Mouse (Mus musculus) embryo, embryonic 11.5 days (tissue): Measurements from ENCODE around the gene Glra4.

Experiments
- DNase-seq: peaks from one replicate; pipeline ENCODE4 v3.0.0-alpha.2; 2012; ENCODE audit warnings: low read depth, low spot score

Gene Glra4

DNA sequence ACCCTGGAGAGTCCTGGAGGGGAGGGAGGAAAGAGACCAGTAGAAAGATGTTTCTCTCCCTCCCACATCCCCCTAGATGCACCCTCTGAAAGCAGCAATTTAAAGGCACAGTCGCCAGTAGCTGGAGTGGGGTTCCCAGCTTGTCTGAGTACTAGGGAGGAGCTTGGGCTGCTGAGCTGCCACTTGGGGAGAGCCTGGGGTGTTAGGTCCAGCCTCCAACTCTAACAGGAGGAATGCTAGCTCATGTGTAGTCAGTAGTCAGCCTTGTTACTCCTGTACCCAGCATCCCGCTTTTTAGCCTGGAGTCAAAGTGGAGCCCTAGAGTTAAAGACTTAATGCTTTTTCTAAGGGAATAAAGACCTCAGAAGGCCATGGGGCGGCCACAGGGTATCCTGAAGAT is at the start of gene Glra4:
TSS of gene Glra4 (minus strand) at position 101 of the 400 bp plus-strand sequence.
- no peak for DNase-seq

DNA sequence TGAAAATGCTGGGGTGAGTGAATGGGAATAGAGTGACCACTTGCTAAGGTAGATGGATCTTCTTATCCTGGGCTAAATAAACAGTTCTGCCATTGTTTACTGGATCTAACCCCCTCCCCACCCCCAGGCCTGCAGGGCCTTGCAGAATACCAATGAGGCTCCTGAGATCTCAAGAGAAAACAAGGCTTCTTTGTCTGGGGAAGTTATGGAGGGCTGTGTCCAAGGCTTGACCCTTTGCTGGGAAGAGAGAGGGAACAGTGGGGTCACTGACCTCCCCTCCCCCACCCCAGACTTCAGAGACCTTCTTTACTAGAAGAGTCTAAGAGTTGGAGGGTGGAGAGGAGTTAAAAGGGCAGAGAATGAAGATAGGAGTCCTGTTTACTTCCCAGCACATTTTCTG is 48.7 kb upstream of the Glra4 start:
- DNase-seq = no peak

DNA sequence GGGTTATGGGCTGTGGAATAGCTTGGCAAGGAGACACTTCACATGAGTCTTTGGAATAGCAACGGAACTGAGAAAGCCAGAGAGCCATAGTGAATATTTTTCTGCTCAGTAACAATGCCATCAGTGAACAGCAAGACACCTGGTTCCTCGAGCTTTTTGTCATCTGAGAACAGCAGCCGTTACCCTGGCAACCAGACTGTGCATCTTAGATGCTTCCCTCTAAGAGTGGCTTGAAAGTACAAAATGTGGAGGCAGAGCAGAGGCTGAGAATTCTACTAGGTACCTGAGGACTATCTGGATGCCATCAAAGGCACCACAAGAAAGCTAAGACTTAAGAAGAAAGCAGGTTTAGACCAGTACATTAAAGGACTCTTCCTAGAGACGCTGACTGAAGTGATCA is 45.1 kb upstream of the Glra4 start:
- no peak for DNase-seq

DNA sequence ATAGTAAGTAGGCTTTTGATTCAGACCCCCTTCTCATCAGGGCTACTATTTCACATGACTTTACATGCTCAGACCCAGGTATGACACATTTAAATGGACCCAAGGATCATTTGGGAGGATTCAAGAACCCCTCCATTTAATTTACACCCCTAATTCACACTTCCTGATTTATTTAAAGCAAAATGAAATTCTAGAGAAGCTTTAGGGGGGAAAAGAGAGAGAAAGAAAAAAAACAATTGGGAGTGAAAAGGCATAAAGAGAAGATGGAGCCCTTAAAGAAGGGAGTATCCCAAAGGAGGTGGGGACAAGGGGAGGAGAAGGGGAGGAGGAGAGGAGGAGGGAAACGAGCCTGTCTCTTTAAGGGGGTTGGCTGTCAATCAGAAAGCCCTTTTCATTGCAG is 42.4 kb upstream of the Glra4 start, which contains the start of gene Plp1:
TSS of gene Plp1 (plus strand) at position 301 of the 400 bp plus-strand sequence.
- DNase-seq = no peak

DNA sequence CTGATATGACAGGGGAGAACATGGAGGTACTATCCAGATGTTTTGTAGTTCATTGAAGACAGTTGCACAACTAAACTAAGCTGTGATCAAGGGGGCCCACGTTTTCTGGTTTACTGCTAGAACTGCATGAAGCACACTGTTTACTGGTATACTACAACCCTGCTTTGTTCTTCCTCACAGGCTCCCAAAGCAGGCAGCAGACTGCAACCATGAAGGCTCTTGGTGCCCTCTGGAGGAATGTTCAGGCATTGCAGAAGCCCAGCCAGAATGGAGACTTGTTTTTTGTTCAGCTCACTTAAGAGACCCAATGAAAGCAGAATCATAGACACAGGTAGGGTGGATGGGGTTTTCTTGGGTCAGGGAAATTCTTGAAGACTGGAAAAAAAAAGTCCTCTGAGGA is 40.3 kb upstream of the Glra4 start:
- DNase-seq = peak; percentile 40

DNA sequence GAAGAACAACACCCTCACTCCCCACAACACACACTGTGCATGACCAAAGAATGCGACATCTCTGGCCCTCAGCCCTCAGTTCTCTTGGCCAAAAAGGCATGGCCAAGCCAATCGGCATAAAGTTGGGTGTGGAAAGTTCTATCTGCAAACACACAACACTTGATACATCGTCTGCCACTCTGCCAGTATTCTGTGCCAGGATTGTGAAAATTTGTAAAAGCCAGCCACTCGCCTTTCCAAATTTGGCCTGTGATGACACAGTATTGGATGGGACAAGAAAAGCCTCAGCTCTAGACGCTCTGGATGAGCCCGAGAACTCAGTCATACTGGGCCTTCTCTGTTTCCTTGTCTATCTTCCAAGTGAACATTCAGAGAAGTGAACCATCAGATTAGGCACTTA is 39.8 kb upstream of the Glra4 start:
- DNase-seq = no peak

DNA sequence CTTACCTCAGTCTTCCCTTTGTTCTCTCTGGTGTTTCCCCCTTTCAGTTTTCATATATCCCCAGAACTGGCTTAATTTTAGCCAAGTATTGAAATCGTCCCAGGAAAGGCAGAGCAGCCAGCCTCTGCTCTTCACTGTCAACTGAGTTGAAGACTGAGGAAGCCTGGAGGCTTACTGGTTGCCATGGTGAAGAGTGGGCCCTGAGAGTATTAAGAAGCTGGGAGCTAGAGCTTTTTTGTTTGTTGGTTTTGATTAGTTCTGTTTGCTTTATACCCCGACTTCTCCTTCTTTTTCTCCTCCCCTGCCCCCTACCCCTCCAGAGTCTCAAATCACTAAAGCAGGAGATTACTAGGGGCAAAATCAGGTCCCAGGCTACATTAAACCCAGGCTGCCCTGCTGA is 17.3 kb upstream of the Glra4 start:
- no peak for DNase-seq

DNA sequence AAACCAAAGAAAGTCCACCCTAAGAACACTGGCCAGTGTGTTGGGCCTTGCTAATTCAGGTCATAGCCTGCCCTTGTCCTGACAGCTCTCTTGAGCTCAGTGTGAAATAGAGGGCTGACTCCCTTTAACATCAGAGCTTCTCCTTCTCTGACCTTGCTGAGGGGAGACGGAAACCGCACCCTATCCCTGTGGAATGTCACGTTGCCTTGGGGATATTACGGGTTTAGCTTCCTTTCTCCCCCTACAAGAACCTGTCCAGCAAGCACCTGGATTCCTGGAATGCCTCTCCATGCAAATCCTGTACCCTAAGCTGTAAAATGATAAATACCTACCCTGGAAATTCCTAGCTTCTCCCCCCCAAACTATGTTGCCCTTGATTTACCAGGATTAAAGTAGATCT is 9.5 kb upstream of the Glra4 start:
- DNase-seq = no peak

DNA sequence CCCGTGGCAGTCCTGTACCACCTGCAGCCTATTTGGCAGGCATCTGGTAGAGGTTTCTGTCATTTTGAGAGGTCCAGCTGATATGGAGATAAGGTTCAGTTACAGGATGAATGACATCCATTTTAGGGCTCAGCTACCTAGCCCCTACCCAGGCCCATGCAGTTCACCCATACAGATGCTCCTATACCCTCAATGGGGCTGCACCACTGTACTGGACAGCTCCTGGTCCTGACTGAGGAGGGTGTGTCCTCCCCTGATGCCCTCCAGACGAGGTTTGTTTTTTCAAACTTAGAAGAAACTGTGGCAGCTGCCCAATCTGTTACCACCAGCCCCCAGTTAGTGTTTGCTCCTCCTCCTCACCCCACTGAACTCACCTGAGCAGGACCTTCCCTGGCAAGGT is 679 bp downstream of the Glra4 start:
- DNase-seq = no peak

DNA sequence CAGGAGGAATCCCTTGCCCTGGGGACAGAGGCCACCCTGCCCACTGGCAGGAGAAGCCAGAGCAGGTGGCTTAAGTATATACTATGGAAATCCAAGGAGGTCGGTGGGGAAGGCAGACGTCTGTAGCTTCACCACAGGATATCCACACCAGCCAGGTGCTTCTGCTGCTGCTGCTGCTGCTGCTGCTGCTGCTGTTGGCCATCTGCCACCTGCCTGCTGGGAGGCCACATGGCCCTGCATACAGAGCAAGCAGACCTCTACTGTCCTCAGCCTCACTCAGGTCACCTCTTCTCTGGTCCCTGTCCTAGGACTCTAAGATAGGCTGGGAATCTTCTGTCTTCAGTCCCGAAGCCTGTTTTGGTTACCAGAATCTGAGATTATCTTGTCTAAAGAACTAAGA is 1.9 kb downstream of the Glra4 start:
- DNase-seq = no peak

DNA sequence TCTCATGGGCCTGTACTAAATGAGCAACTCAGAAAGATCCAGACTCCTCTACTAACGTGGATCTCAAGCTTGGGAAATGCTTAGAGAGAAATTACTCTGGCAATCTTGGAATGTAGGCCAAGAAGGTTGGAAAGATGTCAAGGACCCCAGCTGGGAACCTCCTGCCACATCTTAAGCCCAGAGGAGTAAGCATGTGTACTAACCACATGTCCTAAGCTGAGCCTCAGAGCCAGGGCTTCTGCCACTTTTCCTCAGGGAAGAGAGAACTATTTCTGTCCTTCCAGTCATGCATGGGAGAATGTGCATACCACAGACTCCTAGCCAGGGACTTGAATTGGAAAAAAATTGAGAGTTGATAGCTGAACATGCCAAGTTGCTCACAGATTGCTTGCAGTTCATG is 6.9 kb downstream of the Glra4 start:
- no peak for DNase-seq

DNA sequence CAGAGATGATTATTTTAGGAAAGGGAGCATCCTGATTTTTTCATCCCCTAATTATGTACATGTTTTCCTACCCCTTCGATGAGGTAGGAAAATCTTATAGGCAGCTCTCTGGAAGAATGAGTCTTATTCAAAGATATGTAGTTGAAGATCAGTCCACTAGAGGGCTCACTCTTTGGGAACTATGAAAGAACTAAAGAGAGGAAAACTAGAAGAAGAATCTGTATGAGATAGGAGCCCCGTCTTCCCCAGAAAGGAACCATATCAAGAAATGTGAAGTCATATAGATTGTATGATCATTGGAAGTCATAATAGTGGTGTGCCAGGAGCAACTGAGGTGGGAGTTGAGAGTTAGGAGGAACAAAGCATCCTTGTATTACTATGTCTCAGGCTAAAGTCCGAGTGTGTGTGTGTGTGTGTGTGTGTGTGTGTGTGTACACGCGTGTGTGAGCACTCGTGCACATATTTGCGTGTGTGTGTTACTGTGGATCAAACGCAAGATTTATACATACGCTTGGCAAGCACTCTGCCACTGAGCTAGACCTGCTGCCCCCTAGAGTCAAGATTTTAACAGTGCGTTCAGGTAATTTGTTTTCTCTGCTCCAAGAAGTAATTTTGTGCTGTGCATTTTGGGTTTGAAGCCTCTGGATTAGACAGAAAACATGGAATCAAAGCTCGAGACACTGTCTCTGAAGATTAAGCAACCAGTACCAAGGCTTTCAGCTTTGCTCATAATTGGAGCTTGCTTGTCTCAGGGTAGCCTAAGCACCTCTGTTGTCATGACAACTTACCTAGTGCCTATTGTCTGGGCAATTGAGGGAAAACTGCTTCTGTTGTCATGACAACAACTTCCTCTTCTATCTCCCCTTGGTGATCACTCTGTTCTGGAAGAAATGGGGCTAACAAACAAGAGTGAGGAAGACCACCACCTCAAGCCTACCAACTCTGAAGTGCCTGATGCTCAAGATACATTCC is 18.6 kb downstream of the Glra4 start:
- DNase-seq = no peak

DNA sequence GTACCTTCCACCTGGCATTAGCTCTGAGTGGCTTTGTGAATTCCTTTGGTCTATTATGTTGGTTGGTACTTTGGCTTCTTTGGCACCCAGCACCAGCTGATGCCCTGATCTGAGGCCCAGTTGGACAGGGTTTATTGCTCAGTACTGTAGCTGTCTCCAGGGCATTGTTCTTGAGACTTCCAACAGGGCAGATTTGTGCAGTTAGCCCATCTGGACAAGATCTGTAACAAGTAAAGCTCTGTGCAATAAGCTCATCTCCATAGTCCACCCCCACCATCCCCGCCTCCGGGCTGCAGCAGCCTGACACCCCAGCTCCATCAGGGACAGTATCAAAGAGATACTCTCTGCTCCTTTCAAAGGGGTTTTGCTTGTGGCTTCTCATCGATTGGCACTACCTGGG is 24.5 kb downstream of the Glra4 start:
- DNase-seq = no peak

DNA sequence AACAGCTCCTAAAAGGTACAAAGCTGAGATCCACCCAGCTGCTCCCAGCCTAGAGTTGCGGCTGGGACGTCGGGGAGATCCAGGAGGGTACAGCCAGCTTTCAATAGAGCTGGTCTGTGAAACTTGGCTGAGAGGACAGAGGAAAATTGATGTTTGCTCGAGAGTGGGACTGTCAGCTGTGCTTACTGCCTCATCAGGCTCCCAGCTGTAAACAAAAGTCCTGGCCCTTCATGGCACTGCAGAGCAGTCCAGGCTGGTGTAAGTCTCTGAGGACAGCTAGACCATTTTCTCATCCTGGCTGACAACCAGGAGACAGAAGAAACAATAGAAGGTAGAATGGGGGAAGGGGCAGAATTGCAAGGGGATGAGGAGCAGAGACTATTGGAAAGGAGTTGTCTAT is 30.6 kb downstream of the Glra4 start:
- no peak for DNase-seq

DNA sequence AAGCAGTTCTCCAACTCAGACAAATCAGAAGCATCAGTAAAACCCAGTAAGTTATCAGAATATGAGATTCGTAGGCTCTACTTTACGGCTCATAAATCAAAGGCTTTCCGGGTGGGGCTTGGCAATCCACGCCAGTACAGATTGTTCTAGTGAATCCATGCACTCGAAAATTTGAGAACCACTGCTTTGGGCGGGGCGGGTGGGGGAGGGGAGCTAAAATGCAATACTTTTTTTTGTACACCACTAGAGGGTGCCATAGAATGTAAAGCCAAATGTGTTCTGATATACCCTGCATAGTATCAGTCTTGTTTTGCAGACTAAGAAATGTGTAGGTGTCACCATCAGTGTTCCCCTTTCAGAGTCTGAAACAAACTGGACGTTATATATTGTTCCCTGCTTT is 35.3 kb downstream of the Glra4 start:
- no peak for DNase-seq

DNA sequence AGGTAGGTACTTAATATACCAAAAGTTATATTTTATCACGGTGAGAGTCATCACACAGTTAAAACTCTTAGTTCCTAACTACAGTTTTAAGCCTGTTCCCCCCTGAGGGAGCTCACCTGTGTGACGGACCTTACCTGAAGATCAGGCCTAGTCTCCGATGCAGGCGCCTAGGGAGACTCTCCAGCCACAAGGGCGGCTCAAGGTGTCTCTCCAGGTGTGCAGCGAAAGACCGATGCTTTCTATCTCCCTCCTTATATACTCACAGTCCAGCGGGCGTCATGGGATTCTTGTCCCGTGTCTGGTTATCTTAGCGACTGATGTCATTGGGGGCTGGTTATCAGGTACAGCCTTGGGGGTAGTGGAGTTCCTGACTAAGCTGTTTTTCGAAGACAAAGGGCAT is 36.5 kb downstream of the Glra4 start, which contains the start of gene Morf4l2:
TSS of gene Morf4l2 (minus strand) at position 232 of the 400 bp plus-strand sequence.
- no peak for DNase-seq

DNA sequence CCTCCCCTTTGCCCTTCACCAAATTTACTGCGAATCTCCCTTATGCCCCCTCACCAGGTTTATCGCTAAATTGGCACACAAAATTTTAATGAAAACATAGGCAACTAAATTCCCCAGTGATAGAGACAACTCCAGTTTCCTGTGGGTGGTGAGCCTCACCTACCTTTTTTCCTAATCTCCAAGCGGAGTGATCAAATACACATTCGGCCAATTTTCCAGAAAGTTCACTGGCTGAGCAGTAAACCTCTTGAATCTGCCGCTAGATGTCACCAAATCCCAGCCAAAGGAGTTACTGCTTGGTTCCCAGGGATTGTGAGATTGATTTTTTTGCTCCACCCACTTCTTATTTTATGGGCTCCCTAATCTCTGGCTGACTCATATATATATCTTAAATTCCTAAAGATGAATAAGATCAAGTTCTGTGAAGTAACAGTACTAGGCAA is 37.3 kb downstream of the Glra4 start:
- peak; percentile 49 for DNase-seq

DNA sequence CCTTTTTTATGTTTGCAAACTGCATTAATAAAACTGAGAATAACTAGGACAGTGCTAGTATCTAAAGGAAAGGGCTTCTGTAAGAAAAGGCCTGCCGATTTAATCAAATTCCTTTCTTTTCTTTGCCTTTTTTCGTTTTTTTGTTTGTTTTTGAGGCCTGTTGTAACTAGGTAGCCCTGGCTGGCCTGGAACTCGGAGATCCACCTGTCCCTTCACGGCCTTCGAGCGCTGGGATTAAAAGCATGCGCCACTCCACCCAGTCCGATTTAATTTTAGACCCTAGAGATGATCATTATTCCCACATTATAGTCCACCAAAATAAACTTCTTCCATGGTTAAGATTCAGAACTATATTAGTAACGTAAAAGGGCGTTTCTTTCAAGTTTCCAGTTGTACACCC is 37.7 kb downstream of the Glra4 start:
- DNase-seq = no peak

DNA sequence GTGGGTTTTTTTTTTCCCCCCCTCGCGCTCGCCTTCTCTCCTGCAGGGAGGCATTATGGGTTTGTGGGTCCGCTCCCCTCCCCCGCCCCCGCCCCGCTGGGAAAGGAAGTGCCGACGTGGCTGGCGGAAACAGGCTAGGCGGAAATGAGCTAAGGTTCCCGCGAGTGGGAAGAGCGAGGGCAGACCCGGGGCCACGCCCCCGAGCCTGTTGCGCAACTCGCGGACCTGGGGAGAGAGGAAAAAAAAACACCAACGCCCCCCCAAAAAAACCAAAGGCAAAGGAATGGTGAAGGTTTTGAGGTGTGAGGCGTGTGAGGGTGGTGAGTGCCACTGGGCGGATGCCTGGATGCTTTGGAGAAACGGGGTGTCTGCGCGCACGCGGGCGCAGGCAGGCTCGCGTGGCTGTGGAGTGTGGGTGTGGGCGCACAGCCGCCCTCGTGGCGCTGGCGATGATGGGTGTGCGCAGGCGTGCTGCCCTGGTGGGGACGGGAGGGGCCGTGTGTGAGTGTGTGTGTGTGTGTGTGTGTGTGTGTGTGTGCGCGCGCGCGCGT is 38.2 kb downstream of the Glra4 start:
- DNase-seq = peak; percentile 42

DNA sequence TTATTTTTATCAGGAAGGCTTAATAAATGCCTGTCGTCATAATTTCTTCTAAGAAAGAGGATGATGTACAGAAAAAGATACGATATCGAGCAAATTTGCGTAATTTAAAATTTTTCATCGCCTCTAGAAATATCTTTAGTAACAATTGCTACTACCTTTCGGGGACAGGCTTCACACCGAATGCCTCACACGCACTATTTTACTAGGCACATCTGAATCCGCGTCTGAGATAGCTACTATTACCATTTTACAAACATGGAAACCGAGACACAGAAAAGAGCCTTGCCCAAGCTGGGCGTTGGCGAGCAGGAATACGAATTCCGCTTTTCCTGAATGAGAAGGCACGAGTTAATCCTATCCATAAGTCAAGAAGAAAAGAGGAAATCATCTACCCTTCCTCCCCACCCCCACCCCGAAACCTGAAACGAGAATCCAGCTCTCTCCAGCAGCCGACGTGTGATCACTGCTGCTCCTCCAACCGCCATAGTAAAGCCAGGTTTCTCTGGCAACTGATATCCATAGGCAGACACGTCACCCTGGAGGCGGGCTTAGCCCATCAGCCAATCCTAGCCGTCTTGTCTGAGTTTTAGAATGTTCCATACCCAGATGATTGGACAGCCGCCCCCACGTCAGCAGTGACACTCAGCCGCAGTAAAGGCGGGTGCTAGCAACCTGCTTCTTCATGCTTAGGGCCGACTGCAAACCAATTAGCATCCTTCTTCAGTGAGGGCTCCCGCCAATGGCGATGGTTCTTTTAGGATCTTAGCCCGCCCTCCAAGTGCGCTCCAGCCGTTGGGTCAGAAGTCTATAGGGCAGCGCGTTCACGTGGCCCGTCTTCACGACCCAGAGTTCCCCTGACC is 38.9 kb downstream of the Glra4 start:
- peak; percentile 83 for DNase-seq

DNA sequence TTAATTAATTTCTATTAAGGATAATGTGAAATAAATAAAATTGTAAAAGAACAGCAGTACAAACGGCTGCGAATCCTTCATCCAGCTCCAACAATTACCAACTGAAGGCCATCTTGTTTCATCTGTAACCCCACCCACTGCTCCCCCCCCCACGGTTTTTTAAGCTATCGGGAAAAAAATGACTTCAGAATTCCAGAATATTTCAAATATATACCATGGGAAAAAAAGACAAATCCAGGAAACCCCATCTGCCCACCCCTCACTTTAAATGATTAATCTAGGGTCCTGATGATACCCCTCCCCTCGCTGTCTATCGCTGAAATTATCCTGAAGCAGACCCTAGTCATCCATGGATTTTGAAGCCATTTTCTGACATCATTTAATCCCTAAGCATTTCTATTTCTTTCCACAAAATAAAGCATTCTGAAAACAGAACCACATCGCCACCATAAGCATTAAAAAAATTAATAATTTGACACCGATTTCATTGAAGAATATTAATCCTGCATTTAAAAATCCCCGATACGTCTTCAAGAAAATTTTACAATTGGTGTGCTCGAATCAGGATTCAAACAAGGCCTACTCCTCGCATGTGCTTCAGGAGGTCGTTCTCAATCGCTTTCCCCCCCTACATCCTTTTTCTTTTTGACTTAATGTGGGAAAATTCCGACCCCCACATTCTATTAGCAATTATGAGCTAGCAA is 39.7 kb downstream of the Glra4 start:
- no peak for DNase-seq
